Mouse (Mus musculus): ENCODE measurements around the gene Rnf26.

GRCm38 (mm10) chr9:44075276-44075995, 37.9 kb downstream of the Rnf26 start:
- TF ChIP-seq HCFC1 (IDR thresholded peaks at IDR 0.05; ENCODE audit: borderline replicate concordance, insufficient read depth, low read length) (no peak), ZNF384 (IDR thresholded peaks at IDR 0.05; ENCODE audit: low read depth, low read length) (no peak), ZC3H11A (IDR thresholded peaks at IDR 0.05; ENCODE audit: borderline replicate concordance, low read depth, low read length) (no peak), MAFK (IDR thresholded peaks at IDR 0.05; ENCODE audit: insufficient read depth, low read depth, low read length) (no peak), CHD2 (IDR thresholded peaks at IDR 0.05; ENCODE audit: low read depth, low read length) (no peak)
